Mouse (Mus musculus) kidney, adult 2 months (tissue): Measurements from ENCODE around the gene Zfp423. TPM values are rescaled to one million over a fixed set of nuclear protein-coding genes. Genes with fewer than 3 reads are reported as not detected.

Source experiments
- DNase-seq: peaks from one replicate; pipeline ENCODE4 v3.0.0; 2021
- H3K27ac ChIP-seq: fragments of 200-500 bp; 2 replicates; pipeline ENCODE4 v1.5.1; 2012; ENCODE audit warnings: low read depth, low read length, control low read depth, inconsistent platforms; ENCODE audit not compliant: insufficient read depth
- H3K27me3 ChIP-seq: fragments of 200-500 bp; replicated peaks from 2 replicates; pipeline ENCODE4 v1.6.1; 2012; ENCODE audit warnings: mild to moderate bottlenecking, moderate library complexity, low read length, inconsistent platforms; ENCODE audit not compliant: control insufficient read depth, insufficient read depth
- H3K36me3 ChIP-seq: fragments of 200-500 bp; 2 replicates; pipeline ENCODE4 v1.6.1; 2012; ENCODE audit warnings: mild to moderate bottlenecking, moderate library complexity, low read length, inconsistent platforms; ENCODE audit not compliant: control insufficient read depth, insufficient read depth
- H3K4me1 ChIP-seq: fragments of 200-500 bp; 2 replicates; pipeline ENCODE4 v1.6.1; 2011; ENCODE audit warnings: low read length; ENCODE audit not compliant: control insufficient read depth, insufficient read depth
- H3K4me3 ChIP-seq: fragments of 200-500 bp; 2 replicates; pipeline ENCODE4 v1.5.1; 2011; ENCODE audit warnings: mild to moderate bottlenecking, low read depth, low read length, control low read depth; ENCODE audit not compliant: insufficient read depth
- CTCF ChIP-seq: fragments of 200-500 bp; conservative IDR thresholded peaks from 2 replicates; pipeline ENCODE4 v1.5.1; 2011; ENCODE audit warnings: low read depth, mild to moderate bottlenecking, control low read depth, low read length, moderate library complexity, mixed read lengths; ENCODE audit not compliant: insufficient read depth, insufficient read length
- POLR2A ChIP-seq: fragments of 200-500 bp; IDR thresholded peaks from one replicate; pipeline ENCODE4 v1.6.1; 2011; ENCODE audit warnings: low read depth, low read length, control low read depth
- WGBS: fragments of 180-500 bp; shearing (Covaris S2); methylation state at CpG from one replicate; pipeline ENCODE4 v1.1.7; 2018; 5-methylcytosine and 5-hydroxymethylcytosine counted together
- polyA plus RNA-seq: library from polyadenylated mRNA; depleted of rRNA; stranded (reverse); fragments of >200 nt; gene quantifications from 2 replicates; pipeline ENCODE4 v1.2.3, GENCODE M21; 2012; rRNA removed

Gene Zfp423
- polyA plus RNA-seq, 1 experiment: 4.1 TPM

- no peak for TF ChIP-seq CTCF
- TF ChIP-seq POLR2A: no peak
These were observed 339.2 kb downstream of the Zfp423 start for GRCm38 (mm10) chr8:87620225-87620624.

GRCm38 (mm10) chr8:87619529-87619928 is 339.9 kb downstream of the Zfp423 start:
- WGBS: 78% methylated on average over 2 of the region's 2 CpGs
- Histone ChIP-seq H3K36me3 (no peaks in the 10 kb centered on the region), H3K27me3 (no peaks in the 10 kb centered on the region), H3K4me1 (no peaks in the 10 kb centered on the region), H3K27ac (no peak overlapping the region), H3K4me3 (no peak overlapping the region)
- no peak for DNase-seq
- TF ChIP-seq POLR2A: no peak
- no peak for TF ChIP-seq CTCF

More at GRCm38 (mm10) chr8:87620225-87620624, 339.2 kb downstream of the Zfp423 start:
- no peak overlapping the region for H3K4me3 ChIP-seq
- no peaks in the 10 kb centered on the region for H3K4me1 ChIP-seq
- 76% methylated on average over 6 of the region's 6 CpGs for WGBS
- H3K27me3 ChIP-seq: no peaks in the 10 kb centered on the region
- H3K27ac ChIP-seq: no peak overlapping the region
- DNase-seq: no peak
- no peaks in the 10 kb centered on the region for H3K36me3 ChIP-seq

GRCm38 (mm10) chr8:87619118-87619517 is 340.3 kb downstream of the Zfp423 start:
- Histone ChIP-seq H3K27me3 (no peaks in the 10 kb centered on the region), H3K27ac (no peak overlapping the region), H3K36me3 (no peaks in the 10 kb centered on the region), H3K4me3 (no peak overlapping the region), H3K4me1 (no peaks in the 10 kb centered on the region)
- TF ChIP-seq POLR2A: no peak
- TF ChIP-seq CTCF: no peak
- WGBS: 48% methylated on average over 7 of the region's 7 CpGs
- DNase-seq: no peak

- Histone ChIP-seq H3K4me3 (no peak overlapping the region), H3K27me3 (no peaks in the 10 kb centered on the region), H3K27ac (no peak overlapping the region), H3K36me3 (no peaks in the 10 kb centered on the region), H3K4me1 (no peaks in the 10 kb centered on the region)
- 100% methylated on average over 1 of the region's 1 CpGs for WGBS
- no peak for DNase-seq
- no peak for TF ChIP-seq POLR2A
- TF ChIP-seq CTCF: no peak
These were observed 345.7 kb downstream of the Zfp423 start for GRCm38 (mm10) chr8:87613701-87614100.

Other genes with a start within 250 kb of the Zfp423 start
- 15.1 and 23.7 TPM in 2 replicates for gene Cnep1r1, start 159.2 kb upstream of the Zfp423 start, polyA plus RNA-seq
- 12.9 and 15.3 TPM in 2 replicates for gene Heatr3, start 178.3 kb upstream of the Zfp423 start, polyA plus RNA-seq
- gene Tent4b, start 239.6 kb upstream of the Zfp423 start, polyA plus RNA-seq: 26.5 and 28.8 TPM in 2 replicates